In the genomic region with DNA sequence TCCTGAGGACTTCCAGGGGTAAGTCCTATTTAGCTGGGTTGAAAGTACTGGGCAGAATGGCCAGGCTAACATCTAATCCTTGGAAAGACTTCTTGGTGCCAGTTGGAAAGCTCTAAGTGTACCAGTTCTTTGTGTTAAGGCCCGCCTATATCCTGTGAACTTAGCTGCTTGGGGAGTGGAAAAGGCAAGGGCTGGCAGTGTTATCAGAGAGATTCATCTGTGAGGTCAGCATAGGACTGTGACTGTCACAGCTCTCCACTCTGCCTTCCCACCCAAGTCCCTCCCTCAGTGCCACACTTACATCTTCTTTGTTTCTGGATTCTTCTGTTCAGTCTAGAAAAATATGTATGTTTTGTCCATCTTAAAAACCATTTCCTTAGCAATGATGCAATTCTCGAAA, we compare ENCODE assay signal across 25 mouse cellular contexts.
"Had no signal": no experiment of that assay in that cellular context is flagged by ENCODE, and none has a peak within 500 bp of the region (broad histone marks: within the 10 kb centered on the region; RNA-seq: fewer than 3 reads in every experiment).

No protein-coding gene starts in this region.

- H3K27ac ChIP-seq: liver, embryonic 13.5 days; liver, embryonic 15.5 days; lung, embryonic 15.5 days; macrophage; midbrain, embryonic 10.5 days; midbrain, embryonic 13.5 days; neural tube, embryonic 13.5 days; neural tube, embryonic 15.5 days; stomach, embryonic 15.5 days; stomach, postnatal 0 days had no signal

- H3K36me3 ChIP-seq: liver, embryonic 13.5 days; liver, embryonic 15.5 days; lung, embryonic 15.5 days; neural tube, embryonic 15.5 days; stomach, embryonic 15.5 days had no signal

- H3K4me1 ChIP-seq: liver, embryonic 13.5 days; liver, embryonic 15.5 days; lung, embryonic 15.5 days; neural tube, embryonic 13.5 days; neural tube, embryonic 15.5 days; stomach, embryonic 15.5 days had no signal

- DNase-seq: liver, embryonic 13.5 days; liver, postnatal 0 days; lung, adult 2 months; lung, postnatal 10 days; lung, postnatal 36 days; retina, postnatal 1 day; right cerebral cortex, adult 18-20 months; right cerebral cortex, postnatal 25 days; right cerebral cortex, postnatal 4 days; spleen, adult 18-20 months; thymus, adult 2 months; thymus, postnatal 25 days; thymus, postnatal 4 days had no signal

- H3K9me3 ChIP-seq: liver, embryonic 13.5 days; liver, embryonic 15.5 days; lung, embryonic 15.5 days; megakaryocyte, embryonic 14.5 days; midbrain, embryonic 10.5 days; midbrain, embryonic 13.5 days; neural tube, embryonic 13.5 days; neural tube, embryonic 15.5 days; stomach, embryonic 15.5 days had no signal

- H3K27me3 ChIP-seq: liver, embryonic 13.5 days; liver, embryonic 15.5 days; lung, embryonic 15.5 days; megakaryocyte, embryonic 14.5 days; midbrain, embryonic 13.5 days; neural tube, embryonic 13.5 days; neural tube, embryonic 15.5 days; stomach, embryonic 15.5 days had no signal

- H3K4me2 ChIP-seq: liver, embryonic 13.5 days; liver, embryonic 15.5 days; lung, embryonic 15.5 days; midbrain, embryonic 13.5 days; neural tube, embryonic 13.5 days; neural tube, embryonic 15.5 days; stomach, embryonic 15.5 days had no signal

- H3K9ac ChIP-seq: liver, embryonic 13.5 days; liver, embryonic 15.5 days; liver, postnatal 0 days; lung, embryonic 15.5 days; midbrain, embryonic 13.5 days; neural tube, embryonic 13.5 days; neural tube, embryonic 15.5 days; stomach, embryonic 15.5 days had no signal

- ATAC-seq: liver, postnatal 0 days; midbrain, embryonic 13.5 days; midbrain, embryonic 16.5 days had no signal

- H3K4me3 ChIP-seq: liver, embryonic 13.5 days; liver, embryonic 15.5 days; lung, embryonic 15.5 days; megakaryocyte, embryonic 14.5 days; midbrain, embryonic 10.5 days; midbrain, embryonic 13.5 days; myocyte; neural tube, embryonic 13.5 days; neural tube, embryonic 15.5 days; stomach, embryonic 15.5 days had no signal
